Mouse (Mus musculus): ENCODE data around the gene Asic4. TPM values are rescaled to one million over a fixed set of nuclear protein-coding genes. Genes with fewer than 3 reads are reported as not detected.

The Asic4 gene
- polyA plus RNA-seq, 1 experiment from 2014 or later, result 0.45 TPM

- Histone ChIP-seq H3K9me3 (replicated peaks; ENCODE audit: low read length) (no peaks in the 10 kb centered on the region), H3K27me3 (ENCODE audit: insufficient read depth, low read length) (no peaks in the 10 kb centered on the region), H3K27ac (no peak overlapping the region), H3K4me3 (replicated peaks; ENCODE audit: low read depth, low read length) (no peak overlapping the region), H3K9ac (ENCODE audit: low read depth, low read length) (no peak overlapping the region), H3K4me2 (ENCODE audit: low read length) (no peak overlapping the region), H3K4me1 (replicated peaks; ENCODE audit: insufficient read depth, low read length) (peaks cover 19% of the 10 kb centered on the region), H3K36me3 (ENCODE audit: insufficient read depth, low read length) (no peaks in the 10 kb centered on the region)
- ATAC-seq (replicated peaks; ENCODE audit: low FRiP score, low read depth), result no peak
- TF ChIP-seq CTCF (IDR thresholded peaks at IDR 0.05; ENCODE audit: low read depth), result no peak
- DNase-seq (ENCODE audit: low spot score), result no peak
- WGBS, result 59% methylated on average over 7 of the region's 7 CpGs
Observed at GRCm38 (mm10) chr1:75460297-75460696, 10.1 kb downstream of the Asic4 start.

DNA sequence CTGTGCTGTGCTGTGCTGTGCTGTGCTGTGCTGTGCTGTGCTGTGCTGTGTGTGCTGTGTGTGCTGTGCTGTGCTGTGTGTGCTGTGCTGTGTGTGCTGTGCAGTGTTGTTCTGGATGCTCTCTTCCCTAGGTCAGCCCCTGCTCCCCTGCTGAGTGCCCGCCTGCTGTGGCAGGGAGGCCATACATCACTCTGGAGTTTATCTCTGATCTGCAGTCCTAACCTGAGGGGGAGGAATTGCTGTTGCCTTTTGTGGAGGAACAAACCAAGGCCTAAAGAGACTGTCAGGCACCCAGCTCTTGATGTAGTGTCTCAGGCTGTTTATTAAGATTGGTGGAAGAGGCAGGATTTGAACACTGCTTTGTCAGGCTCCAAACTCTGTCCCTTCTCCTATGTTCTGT, 12.4 kb downstream of the Asic4 start:
- no peak for TF ChIP-seq CTCF (IDR thresholded peaks at IDR 0.05; ENCODE audit: low read depth)
- Histone ChIP-seq H3K4me1 (replicated peaks; ENCODE audit: insufficient read depth, low read length) (peaks cover 8% of the 10 kb centered on the region), H3K36me3 (ENCODE audit: insufficient read depth, low read length) (no peaks in the 10 kb centered on the region), H3K27ac (no peak overlapping the region), H3K4me2 (ENCODE audit: low read length) (no peak overlapping the region), H3K27me3 (ENCODE audit: insufficient read depth, low read length) (no peaks in the 10 kb centered on the region), H3K9me3 (replicated peaks; ENCODE audit: low read length) (no peaks in the 10 kb centered on the region), H3K4me3 (replicated peaks; ENCODE audit: low read depth, low read length) (no peak overlapping the region), H3K9ac (ENCODE audit: low read depth, low read length) (no peak overlapping the region)
- WGBS, result 27% methylated on average over 1 of the region's 1 CpGs
- no peak for DNase-seq (ENCODE audit: low spot score)
- no peak for ATAC-seq (replicated peaks; ENCODE audit: low FRiP score, low read depth)

DNA sequence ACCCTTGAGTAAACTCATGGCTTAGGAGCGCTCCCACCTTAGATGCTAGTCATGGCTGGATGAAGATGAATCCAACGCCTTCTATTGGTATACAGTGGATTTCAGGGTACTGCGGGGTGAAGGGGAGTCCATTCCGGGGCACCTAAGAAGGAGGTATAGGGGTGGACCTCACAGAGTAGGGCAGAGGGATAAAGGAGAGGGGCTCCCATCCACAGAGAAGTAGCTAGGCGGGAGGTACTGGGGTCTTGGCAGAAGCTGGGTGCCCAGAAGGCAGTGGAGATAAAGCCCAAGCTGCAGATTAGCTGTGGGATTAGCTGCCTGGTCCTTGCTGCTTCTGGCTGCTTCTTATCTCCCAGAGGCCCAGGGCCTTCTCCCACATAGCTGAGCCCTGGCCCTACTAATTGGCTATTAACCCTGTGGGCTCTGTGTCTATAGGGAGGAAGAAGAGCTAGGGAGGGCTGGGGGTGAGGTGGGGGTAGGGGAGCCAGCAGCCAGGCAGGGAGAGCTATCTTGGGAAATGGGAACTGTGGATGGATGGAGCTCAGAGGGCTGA, 13.5 kb downstream of the Asic4 start:
- no peaks in the 10 kb centered on the region; the same call in 1 of the 2 replicates for H3K4me1 ChIP-seq (replicated peaks; ENCODE audit: insufficient read depth, low read length)
- no peak overlapping the region for H3K9ac ChIP-seq (ENCODE audit: low read depth, low read length)
- no peaks in the 10 kb centered on the region for H3K9me3 ChIP-seq (replicated peaks; ENCODE audit: low read length)
- H3K36me3 ChIP-seq (ENCODE audit: insufficient read depth, low read length), result no peaks in the 10 kb centered on the region
- no peak overlapping the region for H3K4me2 ChIP-seq (ENCODE audit: low read length)
- TF ChIP-seq CTCF (IDR thresholded peaks at IDR 0.05; ENCODE audit: low read depth), result no peak
- H3K27ac ChIP-seq, result no peak overlapping the region
- ATAC-seq (replicated peaks; ENCODE audit: low FRiP score, low read depth) (no peak), DNase-seq (ENCODE audit: low spot score) (no peak)
- no peaks in the 10 kb centered on the region for H3K27me3 ChIP-seq (ENCODE audit: insufficient read depth, low read length)
- no peak overlapping the region for H3K4me3 ChIP-seq (replicated peaks; ENCODE audit: low read depth, low read length)
- WGBS, result 71% methylated on average over 5 of the region's 5 CpGs

GRCm38 (mm10) chr1:75467215-75467927, 17.1 kb downstream of the Asic4 start:
- peak; percentile 94 for TF ChIP-seq CTCF (IDR thresholded peaks at IDR 0.05; ENCODE audit: low read depth)
- Histone ChIP-seq H3K4me3 (replicated peaks; ENCODE audit: low read depth, low read length) (no peak overlapping the region), H3K9me3 (replicated peaks; ENCODE audit: low read length) (no peaks in the 10 kb centered on the region), H3K4me1 (replicated peaks; ENCODE audit: insufficient read depth, low read length) (no peaks in the 10 kb centered on the region), H3K9ac (ENCODE audit: low read depth, low read length) (no peak overlapping the region), H3K27ac (no peak overlapping the region), H3K4me2 (ENCODE audit: low read length) (no peak overlapping the region), H3K27me3 (ENCODE audit: insufficient read depth, low read length) (0 out of 2 replicates have a peak, but pooled peaks cover 5% of the 10 kb centered on the region), H3K36me3 (ENCODE audit: insufficient read depth, low read length) (no peaks in the 10 kb centered on the region)
- DNase-seq (ENCODE audit: low spot score) (peak; percentile 93), ATAC-seq (replicated peaks; ENCODE audit: low FRiP score, low read depth) (peak; percentile 77)
- WGBS, result 7% methylated on average over 14 of the region's 14 CpGs

DNA sequence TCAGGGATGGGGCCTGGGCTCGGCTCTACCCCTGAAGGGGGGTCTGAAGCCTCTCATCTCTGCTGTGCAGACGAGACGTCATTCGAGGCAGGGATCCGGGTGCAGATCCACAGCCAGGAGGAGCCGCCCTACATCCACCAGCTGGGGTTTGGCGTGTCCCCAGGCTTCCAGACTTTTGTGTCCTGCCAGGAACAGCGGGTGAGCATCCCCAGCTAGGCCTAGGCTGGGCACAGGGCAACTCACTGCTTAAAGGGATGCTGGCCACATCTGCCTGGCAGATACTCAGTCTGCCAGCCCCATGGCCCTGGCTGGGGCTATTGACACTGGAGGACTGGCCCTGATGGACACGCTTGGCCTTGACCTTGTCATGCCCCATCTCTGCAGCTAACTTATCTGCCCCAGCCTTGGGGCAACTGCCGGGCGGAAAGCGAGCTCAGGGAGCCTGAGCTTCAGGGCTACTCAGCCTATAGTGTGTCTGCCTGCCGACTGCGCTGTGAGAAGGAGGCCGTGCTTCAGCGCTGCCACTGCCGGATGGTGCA, 19.1 kb downstream of the Asic4 start:
- Histone ChIP-seq H3K9ac (ENCODE audit: low read depth, low read length) (no peak overlapping the region), H3K9me3 (replicated peaks; ENCODE audit: low read length) (no peaks in the 10 kb centered on the region), H3K36me3 (ENCODE audit: insufficient read depth, low read length) (0 out of 2 replicates have a peak, but pooled peaks cover 3% of the 10 kb centered on the region), H3K4me2 (ENCODE audit: low read length) (no peak overlapping the region), H3K4me3 (replicated peaks; ENCODE audit: low read depth, low read length) (no peak overlapping the region), H3K4me1 (replicated peaks; ENCODE audit: insufficient read depth, low read length) (no peaks in the 10 kb centered on the region), H3K27me3 (ENCODE audit: insufficient read depth, low read length) (0 out of 2 replicates have a peak, but pooled peaks cover 5% of the 10 kb centered on the region), H3K27ac (no peak overlapping the region)
- DNase-seq (ENCODE audit: low spot score) (no peak), ATAC-seq (replicated peaks; ENCODE audit: low FRiP score, low read depth) (no peak)
- no peak for TF ChIP-seq CTCF (IDR thresholded peaks at IDR 0.05; ENCODE audit: low read depth)
- WGBS, result 81% methylated on average over 17 of the region's 17 CpGs

DNA sequence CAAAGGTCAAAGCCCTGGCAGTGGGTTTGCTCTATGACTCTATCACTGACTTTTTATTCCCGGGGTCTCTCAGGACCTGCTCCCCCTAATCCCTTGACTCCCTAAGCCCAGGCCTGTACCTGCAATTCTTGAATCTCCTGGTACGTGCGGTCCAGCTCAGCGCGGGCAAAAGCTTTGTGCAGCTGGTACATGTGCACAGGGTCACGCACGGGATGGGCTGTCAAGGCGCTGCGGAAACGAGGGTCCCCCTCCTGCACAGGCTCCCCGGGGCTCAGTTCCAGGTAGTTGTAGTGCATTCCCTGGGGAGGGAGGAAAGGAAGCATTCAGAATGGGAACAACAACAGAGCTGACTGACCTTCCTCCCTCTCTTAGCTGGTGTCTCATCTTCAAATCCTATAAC, 26.2 kb downstream of the Asic4 start:
- TF ChIP-seq CTCF (IDR thresholded peaks at IDR 0.05; ENCODE audit: low read depth), result no peak
- peaks cover 7% of the 10 kb centered on the region for H3K4me1 ChIP-seq (replicated peaks; ENCODE audit: insufficient read depth, low read length)
- 96% methylated on average over 11 of the region's 11 CpGs for WGBS
- H3K36me3 ChIP-seq (ENCODE audit: insufficient read depth, low read length), result peaks cover 22% of the 10 kb centered on the region
- H3K9me3 ChIP-seq (replicated peaks; ENCODE audit: low read length), result no peaks in the 10 kb centered on the region
- no peak for DNase-seq (ENCODE audit: low spot score)
- no peak overlapping the region for H3K4me3 ChIP-seq (replicated peaks; ENCODE audit: low read depth, low read length)
- H3K9ac ChIP-seq (ENCODE audit: low read depth, low read length), result no peak overlapping the region
- no peak for ATAC-seq (replicated peaks; ENCODE audit: low FRiP score, low read depth)
- H3K27me3 ChIP-seq (ENCODE audit: insufficient read depth, low read length), result peaks cover 6% of the 10 kb centered on the region; the same call in 1 of the 2 replicates
- H3K27ac ChIP-seq, result no peak overlapping the region
- no peak overlapping the region for H3K4me2 ChIP-seq (ENCODE audit: low read length)

Data from kidney, postnatal 0 days (tissue).